Mouse (Mus musculus): Measurements from ENCODE around the gene Gdpd1. TPM values are rescaled to one million over a fixed set of nuclear protein-coding genes. Genes with fewer than 3 reads are reported as not detected.
A peak's percentile ranks its signal among the peaks of the same experiment; 100 is the strongest.
"Not testable (repeated sequence)": the region's sequence is repeated elsewhere in the genome, so short reads cannot be mapped to it uniquely, and the experiment has no call there.

The Gdpd1 gene
- polyA plus RNA-seq, 1 experiment from 2014 or later = 34.8 TPM

DNA sequence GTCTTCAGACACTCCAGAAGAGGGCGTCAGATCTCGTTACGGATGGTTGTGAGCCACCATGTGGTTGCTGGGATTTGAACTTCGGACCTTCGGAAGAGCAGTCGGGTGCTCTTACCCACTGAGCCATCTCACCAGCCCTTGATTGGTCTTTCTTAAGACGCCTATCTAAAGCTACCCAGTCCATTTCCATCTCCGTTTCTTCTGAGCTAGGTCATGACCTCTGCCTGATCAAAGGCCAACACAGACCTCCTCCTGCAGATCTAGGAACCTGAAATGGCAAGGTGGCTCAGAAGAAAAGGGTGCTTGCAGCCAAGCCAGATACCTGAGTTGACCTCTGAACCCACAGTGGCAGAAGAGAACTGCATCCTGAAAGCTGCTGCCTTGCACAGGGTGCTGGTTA is 50.6 kb downstream of the Gdpd1 start:
- not testable (repeated sequence) for H3K27ac ChIP-seq; H3K4me2 ChIP-seq (replicated peaks); H3K36me3 ChIP-seq; H3K27me3 ChIP-seq; H3K9ac ChIP-seq; H3K4me3 ChIP-seq; H3K9me3 ChIP-seq; H3K4me1 ChIP-seq; ATAC-seq (ENCODE audit: insufficient number of reproducible peaks, insufficient read depth, low FRiP score, low TSS enrichment)
- WGBS = 58% methylated on average over 8 of the region's 8 CpGs

DNA sequence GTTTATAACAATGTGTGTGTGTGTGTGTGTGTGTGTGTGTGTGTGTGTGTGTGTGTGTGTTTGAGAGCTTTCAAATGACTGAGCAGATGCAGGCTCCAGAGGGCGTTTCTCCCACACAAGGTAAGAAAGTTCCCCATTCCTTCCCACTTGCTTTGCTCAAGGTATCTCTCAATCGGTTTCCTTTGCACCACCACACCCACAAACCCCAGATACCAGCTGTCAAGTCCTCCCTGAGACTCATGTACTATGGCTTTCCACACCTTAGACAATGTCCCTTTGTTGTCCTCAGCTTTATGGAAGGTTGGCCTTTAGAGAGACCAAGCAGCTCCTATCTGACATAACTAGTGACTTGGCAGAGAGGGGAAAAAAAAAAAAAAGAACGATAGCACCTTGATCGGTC is 51.1 kb downstream of the Gdpd1 start:
- H3K27me3 ChIP-seq = no peaks in the 10 kb centered on the region
- H3K4me3 ChIP-seq = no peak overlapping the region
- no peaks in the 10 kb centered on the region for H3K9me3 ChIP-seq
- WGBS = 68% methylated on average over 4 of the region's 4 CpGs
- no peaks in the 10 kb centered on the region for H3K4me1 ChIP-seq
- H3K4me2 ChIP-seq (replicated peaks) = no peak overlapping the region
- no peaks in the 10 kb centered on the region for H3K36me3 ChIP-seq
- no peak overlapping the region for H3K9ac ChIP-seq
- H3K27ac ChIP-seq = no peak overlapping the region
- ATAC-seq (ENCODE audit: insufficient number of reproducible peaks, insufficient read depth, low FRiP score, low TSS enrichment) = no peak

DNA sequence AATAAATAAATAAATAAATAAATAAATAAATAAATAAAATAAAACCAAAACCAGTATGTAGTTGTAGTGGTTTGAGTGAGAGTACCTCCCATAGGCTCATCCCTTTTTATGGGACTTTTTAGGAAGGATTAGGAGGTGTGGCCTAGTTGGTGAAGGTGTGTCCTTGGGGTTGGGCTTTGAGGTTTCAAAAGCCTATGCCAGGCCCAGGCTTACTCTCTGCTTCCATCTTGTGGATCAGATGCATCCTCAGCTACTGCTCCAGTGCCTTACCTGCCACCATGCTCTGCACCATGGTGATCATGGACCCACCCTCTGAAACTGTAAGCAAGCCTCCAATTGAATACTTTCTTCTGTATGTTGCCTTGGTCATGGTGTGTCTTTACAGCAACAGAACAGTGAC is 52.3 kb downstream of the Gdpd1 start:
- ATAC-seq (ENCODE audit: insufficient number of reproducible peaks, insufficient read depth, low FRiP score, low TSS enrichment) = no peak
- H3K4me3 ChIP-seq = no peak overlapping the region
- no peaks in the 10 kb centered on the region for H3K36me3 ChIP-seq
- no peak overlapping the region for H3K9ac ChIP-seq
- no peak overlapping the region for H3K27ac ChIP-seq
- no peak overlapping the region for H3K4me2 ChIP-seq (replicated peaks)
- no peaks in the 10 kb centered on the region for H3K27me3 ChIP-seq
- H3K9me3 ChIP-seq = no peaks in the 10 kb centered on the region
- H3K4me1 ChIP-seq = no peaks in the 10 kb centered on the region

GRCm38 (mm10) chr11:87020449-87020848 is 53.4 kb downstream of the Gdpd1 start:
- H3K27me3 ChIP-seq = no peaks in the 10 kb centered on the region
- H3K4me2 ChIP-seq (replicated peaks) = no peak overlapping the region
- no peak overlapping the region for H3K4me3 ChIP-seq
- no peak overlapping the region for H3K27ac ChIP-seq
- H3K36me3 ChIP-seq = no peaks in the 10 kb centered on the region
- 78% methylated on average over 5 of the region's 5 CpGs for WGBS
- no peak for ATAC-seq (ENCODE audit: insufficient number of reproducible peaks, insufficient read depth, low FRiP score, low TSS enrichment)
- H3K9me3 ChIP-seq = no peaks in the 10 kb centered on the region
- H3K4me1 ChIP-seq = no peaks in the 10 kb centered on the region
- H3K9ac ChIP-seq = no peak overlapping the region

DNA sequence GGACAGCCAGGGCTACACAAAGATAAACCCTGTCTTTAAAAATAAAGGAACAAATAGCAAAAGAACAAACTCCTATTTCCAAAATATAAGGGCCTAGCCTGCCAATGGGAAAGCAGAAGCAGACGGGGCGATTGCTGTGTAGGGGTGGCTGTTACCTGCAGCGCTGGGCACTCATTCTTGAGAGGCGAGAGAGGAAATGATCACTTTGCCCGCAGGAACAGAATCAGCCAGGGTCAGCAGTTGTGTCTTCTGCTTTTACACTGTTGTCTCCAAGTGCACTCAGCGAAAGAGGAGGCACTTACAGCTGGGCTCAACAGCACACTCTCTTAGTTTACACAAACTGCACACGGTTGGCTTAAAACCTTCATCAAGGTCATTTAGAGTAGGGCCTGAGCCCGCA is 54.4 kb downstream of the Gdpd1 start:
- Histone ChIP-seq H3K4me2 (replicated peaks) (no peak overlapping the region), H3K27ac (no peak overlapping the region), H3K4me1 (no peaks in the 10 kb centered on the region), H3K27me3 (no peaks in the 10 kb centered on the region), H3K4me3 (no peak overlapping the region), H3K36me3 (no peaks in the 10 kb centered on the region), H3K9ac (no peak overlapping the region), H3K9me3 (no peaks in the 10 kb centered on the region)
- WGBS = 89% methylated on average over 8 of the region's 8 CpGs
- no peak for ATAC-seq (ENCODE audit: insufficient number of reproducible peaks, insufficient read depth, low FRiP score, low TSS enrichment)

- Histone ChIP-seq H3K27ac (no peak overlapping the region), H3K9me3 (no peaks in the 10 kb centered on the region), H3K4me3 (no peak overlapping the region), H3K27me3 (no peaks in the 10 kb centered on the region), H3K4me2 (replicated peaks) (no peak overlapping the region), H3K9ac (no peak overlapping the region), H3K36me3 (no peaks in the 10 kb centered on the region), H3K4me1 (no peaks in the 10 kb centered on the region)
- 57% methylated on average over 4 of the region's 4 CpGs for WGBS
- ATAC-seq (ENCODE audit: insufficient number of reproducible peaks, insufficient read depth, low FRiP score, low TSS enrichment) = no peak
Observed at GRCm38 (mm10) chr11:87018081-87018480, 55.8 kb downstream of the Gdpd1 start.

DNA sequence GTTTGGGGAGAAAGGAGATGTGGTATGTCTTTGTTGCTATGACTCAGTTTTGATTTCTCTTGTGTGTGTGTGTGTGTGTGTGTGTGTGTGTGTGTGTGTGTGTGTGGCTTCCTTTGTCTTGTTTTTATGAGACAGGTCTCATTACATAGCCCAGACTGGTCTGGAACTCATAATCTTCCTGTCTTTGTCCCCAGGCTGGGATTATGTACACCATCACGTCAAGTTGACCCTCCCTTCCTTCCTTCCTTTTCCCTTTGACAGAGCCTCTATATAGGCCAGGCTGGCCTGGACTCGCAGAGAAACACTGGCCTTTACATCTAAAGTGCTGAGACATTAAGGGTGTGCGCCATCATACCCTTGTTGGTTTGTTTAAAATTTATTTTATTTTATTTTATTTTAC is 58.2 kb downstream of the Gdpd1 start:
- 58% methylated on average over 3 of the region's 3 CpGs for WGBS
- no peaks in the 10 kb centered on the region for H3K4me1 ChIP-seq
- H3K9ac ChIP-seq = no peak overlapping the region
- no peaks in the 10 kb centered on the region for H3K27me3 ChIP-seq
- no peaks in the 10 kb centered on the region for H3K9me3 ChIP-seq
- H3K36me3 ChIP-seq = no peaks in the 10 kb centered on the region
- H3K4me3 ChIP-seq = no peak overlapping the region
- no peak for ATAC-seq (ENCODE audit: insufficient number of reproducible peaks, insufficient read depth, low FRiP score, low TSS enrichment)
- no peak overlapping the region for H3K27ac ChIP-seq
- H3K4me2 ChIP-seq (replicated peaks) = no peak overlapping the region

DNA sequence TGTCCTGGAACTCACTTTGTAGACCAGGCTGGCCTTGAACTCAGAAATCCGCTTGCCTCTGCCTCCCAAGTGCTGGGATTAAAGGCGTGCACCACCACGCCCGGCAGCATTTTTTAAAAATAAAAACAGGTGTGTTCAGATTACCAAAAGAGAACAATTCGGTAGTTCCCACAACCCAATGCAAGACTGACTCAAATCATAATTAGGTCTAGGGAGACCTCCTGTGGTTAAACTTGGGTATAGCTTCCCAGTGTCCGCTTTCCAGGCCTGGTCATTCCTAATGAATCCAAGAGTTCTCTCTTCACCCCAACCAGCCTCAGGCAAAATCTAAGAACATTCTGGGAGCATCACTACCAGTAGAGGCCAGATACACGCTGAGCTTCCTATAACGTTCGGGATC is 63.4 kb downstream of the Gdpd1 start:
- Histone ChIP-seq H3K4me1 (peaks cover 5% of the 10 kb centered on the region; the same call in 1 of the 2 replicates), H3K9ac (no peak overlapping the region), H3K4me3 (no peak overlapping the region), H3K27ac (no peak overlapping the region), H3K4me2 (replicated peaks) (no peak overlapping the region), H3K9me3 (no peaks in the 10 kb centered on the region), H3K27me3 (no peaks in the 10 kb centered on the region), H3K36me3 (no peaks in the 10 kb centered on the region)
- no peak for ATAC-seq (ENCODE audit: insufficient number of reproducible peaks, insufficient read depth, low FRiP score, low TSS enrichment)
- WGBS = 19% methylated on average over 9 of the region's 9 CpGs

GRCm38 (mm10) chr11:87007371-87007770 is 66.5 kb downstream of the Gdpd1 start:
- no peaks in the 10 kb centered on the region for H3K27me3 ChIP-seq
- H3K4me2 ChIP-seq (replicated peaks) = no peak overlapping the region
- no peaks in the 10 kb centered on the region for H3K9me3 ChIP-seq
- H3K27ac ChIP-seq = peak overlapping the region; percentile 66; the same call in 1 of the 2 replicates
- no peak overlapping the region for H3K9ac ChIP-seq
- H3K36me3 ChIP-seq = no peaks in the 10 kb centered on the region
- H3K4me3 ChIP-seq = no peak overlapping the region
- peaks cover 5% of the 10 kb centered on the region; the same call in 1 of the 2 replicates for H3K4me1 ChIP-seq
- WGBS = 14% methylated on average over 8 of the region's 8 CpGs
- no peak for ATAC-seq (ENCODE audit: insufficient number of reproducible peaks, insufficient read depth, low FRiP score, low TSS enrichment)

DNA sequence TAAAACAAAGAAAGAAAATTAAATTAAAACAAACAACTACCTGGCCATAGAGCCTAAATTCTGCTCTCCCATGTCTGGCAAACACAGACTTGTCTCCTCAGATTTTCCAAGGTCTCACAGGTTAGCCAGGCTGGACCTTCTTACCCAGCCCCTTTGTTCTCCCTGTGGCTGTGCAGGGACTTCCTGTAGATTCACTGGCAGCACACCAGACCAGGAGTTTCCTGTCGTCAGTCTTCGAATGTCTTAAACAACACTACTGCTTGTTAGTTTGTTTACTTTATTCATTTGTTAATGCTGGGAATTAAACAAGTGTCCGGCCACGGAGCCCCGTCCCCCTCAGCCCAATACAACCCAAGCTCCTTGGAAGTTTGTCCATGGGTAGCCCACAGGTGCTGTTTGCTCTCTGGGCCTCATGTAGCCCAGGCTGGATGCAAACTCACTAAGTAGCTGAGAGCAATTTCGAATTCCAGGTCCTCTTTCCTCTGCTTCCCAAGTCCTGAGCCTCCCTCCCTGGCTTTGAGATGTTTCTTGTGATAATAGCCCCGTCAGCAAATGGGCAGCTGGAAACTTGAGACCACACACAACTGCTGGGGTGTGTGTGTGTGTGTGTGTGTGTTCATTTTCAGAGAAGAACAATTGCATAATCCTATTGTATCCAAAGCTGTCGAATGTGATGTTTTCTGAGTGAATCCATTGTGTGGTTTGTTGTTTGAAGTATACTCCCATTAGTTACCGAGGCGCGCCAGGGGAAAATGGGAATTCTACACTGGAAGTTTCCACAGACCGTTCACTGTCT is 68.7 kb downstream of the Gdpd1 start:
- H3K9me3 ChIP-seq = no peaks in the 10 kb centered on the region
- H3K4me1 ChIP-seq = peaks cover 5% of the 10 kb centered on the region; the same call in 1 of the 2 replicates
- no peak overlapping the region for H3K27ac ChIP-seq
- H3K36me3 ChIP-seq = no peaks in the 10 kb centered on the region
- H3K4me2 ChIP-seq (replicated peaks) = no peak overlapping the region
- no peak for ATAC-seq (ENCODE audit: insufficient number of reproducible peaks, insufficient read depth, low FRiP score, low TSS enrichment)
- 40% methylated on average over 12 of the region's 12 CpGs for WGBS
- H3K27me3 ChIP-seq = no peaks in the 10 kb centered on the region
- no peak overlapping the region for H3K9ac ChIP-seq
- H3K4me3 ChIP-seq = no peak overlapping the region

DNA sequence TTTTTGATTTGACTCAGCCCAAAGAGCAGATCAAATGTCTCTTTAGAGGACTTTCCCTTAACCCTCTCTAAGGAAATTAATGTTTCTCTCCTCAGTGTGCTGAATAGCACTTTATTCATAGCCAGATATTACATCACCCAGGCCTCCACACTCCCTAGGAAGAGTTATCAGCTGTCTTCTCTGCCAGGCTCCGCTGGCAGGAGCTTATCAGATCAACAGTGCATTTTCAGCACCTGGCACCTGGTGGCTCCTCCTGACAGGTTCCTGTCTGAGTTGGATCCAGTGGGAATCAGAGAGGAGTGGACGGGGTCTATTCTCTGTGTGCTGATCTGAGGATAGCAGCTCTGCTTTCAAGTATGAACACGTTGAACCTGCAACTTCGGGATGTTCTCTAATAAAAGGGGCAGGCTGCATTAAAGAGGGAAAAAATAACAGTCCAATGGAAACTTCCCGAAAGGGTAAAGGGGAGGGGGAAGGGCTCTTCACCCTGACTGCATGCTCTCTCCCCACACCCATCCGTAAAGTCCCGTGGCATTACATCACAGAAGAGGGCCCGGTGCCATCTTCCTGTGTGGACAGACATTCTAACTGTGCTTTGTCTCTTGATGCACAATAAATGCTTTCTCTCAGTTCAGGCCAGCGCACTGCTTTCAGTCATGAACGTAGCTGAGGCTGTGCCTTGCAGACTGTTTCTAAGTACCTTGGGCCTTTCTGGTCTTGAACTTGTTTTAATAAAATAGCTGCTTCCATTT is 71.6 kb downstream of the Gdpd1 start:
- Histone ChIP-seq H3K4me2 (replicated peaks) (no peak overlapping the region), H3K4me1 (no peaks in the 10 kb centered on the region), H3K27ac (no peak overlapping the region), H3K27me3 (no peaks in the 10 kb centered on the region), H3K9ac (no peak overlapping the region), H3K9me3 (no peaks in the 10 kb centered on the region), H3K4me3 (no peak overlapping the region), H3K36me3 (no peaks in the 10 kb centered on the region)
- 77% methylated on average over 10 of the region's 10 CpGs for WGBS
- no peak for ATAC-seq (ENCODE audit: insufficient number of reproducible peaks, insufficient read depth, low FRiP score, low TSS enrichment)

DNA sequence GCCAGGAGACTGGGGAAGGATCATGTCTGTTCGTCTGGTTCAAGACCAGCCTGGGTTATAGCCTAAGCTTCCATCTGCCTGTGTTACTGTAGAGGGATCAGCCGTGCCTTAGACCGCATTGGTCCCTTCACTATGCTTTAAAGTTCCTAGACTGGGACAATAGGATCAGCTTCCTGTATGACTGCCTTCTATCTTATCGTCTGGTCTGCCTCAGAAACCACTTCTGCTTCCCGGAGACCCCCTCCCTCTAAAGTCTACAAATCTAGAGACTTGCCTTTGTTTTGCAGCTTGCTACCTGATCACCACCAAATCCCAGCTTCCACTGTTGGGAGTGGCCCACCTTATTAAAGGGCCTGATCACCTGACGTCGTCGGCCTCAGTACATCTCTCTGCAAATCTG is 72.6 kb downstream of the Gdpd1 start:
- WGBS = 85% methylated on average over 8 of the region's 8 CpGs
- H3K27ac ChIP-seq = no peak overlapping the region
- no peak for ATAC-seq (ENCODE audit: insufficient number of reproducible peaks, insufficient read depth, low FRiP score, low TSS enrichment)

More for the DNA sequence above, 72.6 kb downstream of the Gdpd1 start:
- Histone ChIP-seq H3K4me3 (no peak overlapping the region), H3K4me2 (replicated peaks) (no peak overlapping the region), H3K9ac (no peak overlapping the region), H3K27me3 (no peaks in the 10 kb centered on the region), H3K9me3 (no peaks in the 10 kb centered on the region), H3K36me3 (no peaks in the 10 kb centered on the region), H3K4me1 (no peaks in the 10 kb centered on the region)
